Mouse (Mus musculus): ENCODE results near the gene Cdiptos.

Gene Cdiptos

GRCm38 (mm10) chr7:127014320-127014719 is 38.4 kb upstream of the Cdiptos start, which contains the start of gene Mvp:
Gene Mvp (minus strand): TSS chr7:127014621.
- DNase-seq (ENCODE audit: low spot score): peak; percentile 69

- DNase-seq (ENCODE audit: low spot score): no peak
Measured at GRCm38 (mm10) chr7:127013385-127013784, 37.5 kb upstream of the Cdiptos start.

- no peak for DNase-seq (ENCODE audit: low spot score)
Measured at GRCm38 (mm10) chr7:127012845-127013244, 36.9 kb upstream of the Cdiptos start.

GRCm38 (mm10) chr7:127012374-127012773 is 36.5 kb upstream of the Cdiptos start:
- DNase-seq (ENCODE audit: low spot score): no peak

GRCm38 (mm10) chr7:127011717-127012116 is 35.8 kb upstream of the Cdiptos start:
- no peak for DNase-seq (ENCODE audit: low spot score)

- DNase-seq (ENCODE audit: low spot score): no peak
Measured at GRCm38 (mm10) chr7:127011051-127011450, 35.2 kb upstream of the Cdiptos start.

- DNase-seq (ENCODE audit: low spot score): no peak
Measured at GRCm38 (mm10) chr7:127009307-127010085, 33.6 kb upstream of the Cdiptos start.

GRCm38 (mm10) chr7:127008239-127009019 is 32.5 kb upstream of the Cdiptos start:
- no peak for DNase-seq (ENCODE audit: low spot score)

- DNase-seq (ENCODE audit: low spot score): no peak
Measured at GRCm38 (mm10) chr7:127007313-127008024, 31.6 kb upstream of the Cdiptos start.

GRCm38 (mm10) chr7:127004122-127004875 is 28.4 kb upstream of the Cdiptos start:
- DNase-seq (ENCODE audit: low spot score): no peak

- no peak for DNase-seq (ENCODE audit: low spot score)
Measured at GRCm38 (mm10) chr7:127003620-127004019, 27.7 kb upstream of the Cdiptos start.

GRCm38 (mm10) chr7:126999568-126999967 is 23.7 kb upstream of the Cdiptos start:
- no peak for DNase-seq (ENCODE audit: low spot score)

GRCm38 (mm10) chr7:126996449-126996848 is 20.6 kb upstream of the Cdiptos start:
- DNase-seq (ENCODE audit: low spot score): no peak

GRCm38 (mm10) chr7:126988816-126989215 is 12.9 kb upstream of the Cdiptos start:
- no peak for DNase-seq (ENCODE audit: low spot score)

GRCm38 (mm10) chr7:126986319-126986718 is 10.4 kb upstream of the Cdiptos start:
- DNase-seq (ENCODE audit: low spot score): no peak

GRCm38 (mm10) chr7:126984667-126985444 is 9.0 kb upstream of the Cdiptos start:
- DNase-seq (ENCODE audit: low spot score): no peak

- no peak for DNase-seq (ENCODE audit: low spot score)
Measured at GRCm38 (mm10) chr7:126983113-126983512, 7.2 kb upstream of the Cdiptos start.

- DNase-seq (ENCODE audit: low spot score): no peak
Measured at GRCm38 (mm10) chr7:126982054-126982453, 6.2 kb upstream of the Cdiptos start.

GRCm38 (mm10) chr7:126981601-126982000 is 5.7 kb upstream of the Cdiptos start:
- no peak for DNase-seq (ENCODE audit: low spot score)

- no peak for DNase-seq (ENCODE audit: low spot score)
Measured at GRCm38 (mm10) chr7:126978841-126979240, 2.9 kb upstream of the Cdiptos start.

GRCm38 (mm10) chr7:126976878-126977459 is 1.1 kb upstream of the Cdiptos start:
- DNase-seq (ENCODE audit: low spot score): no peak

Data from embryo, embryonic 10 days (tissue).